Mouse (Mus musculus) cerebellum, adult 9-11 months (tissue): ENCODE results near the gene Nxf2.
A peak's percentile ranks its signal among the peaks of the same experiment; 100 is the strongest.
"Not testable (repeated sequence)": the region's sequence is repeated elsewhere in the genome, so short reads cannot be mapped to it uniquely, and the experiment has no call there.

Experiments used
- DNase-seq: peaks from one replicate; pipeline ENCODE4 v3.0.0; 2022

Gene Nxf2

DNA sequence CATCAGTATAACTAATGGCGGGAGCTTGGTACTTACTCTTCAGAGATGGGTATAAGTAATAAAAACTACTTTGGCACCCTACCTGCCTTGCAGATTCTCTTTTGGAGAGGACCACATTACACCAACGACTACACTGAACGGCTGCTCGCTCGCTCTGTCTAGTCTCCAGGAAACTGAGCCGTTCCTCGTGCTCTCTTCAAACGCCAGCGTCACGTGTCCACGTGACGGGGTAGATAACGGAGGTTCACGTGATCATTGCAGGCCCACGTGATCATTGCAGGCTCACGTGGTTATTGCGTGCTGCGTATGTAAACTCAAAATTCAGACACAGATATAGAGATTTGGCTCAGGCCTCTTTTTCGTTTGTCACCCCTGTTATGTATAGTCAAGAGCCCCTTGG is at the start of gene Nxf2:
Nxf2 (minus strand) TSS at position 209 of the 400 bp plus-strand sequence.
- no peak for DNase-seq

DNA sequence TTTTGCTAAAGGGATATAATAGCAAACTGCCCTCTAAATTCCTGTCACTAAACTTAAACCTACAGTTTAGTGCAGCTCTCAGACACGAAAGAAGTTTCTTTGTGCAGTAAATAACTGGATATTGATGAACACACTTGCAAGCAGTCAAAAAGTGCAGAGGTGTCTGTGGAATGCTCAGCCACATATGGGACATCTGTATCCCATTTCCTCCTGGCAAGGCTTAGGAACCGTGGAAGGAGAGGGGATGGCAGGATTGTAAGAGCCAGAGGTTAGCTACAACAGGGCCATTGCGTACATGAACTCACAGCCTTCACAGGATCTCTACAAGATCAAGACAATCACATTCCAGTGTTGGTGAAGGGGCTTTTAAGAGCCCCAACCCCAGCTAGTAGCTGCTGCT is 46.8 kb upstream of the Nxf2 start:
- no peak for DNase-seq

DNA sequence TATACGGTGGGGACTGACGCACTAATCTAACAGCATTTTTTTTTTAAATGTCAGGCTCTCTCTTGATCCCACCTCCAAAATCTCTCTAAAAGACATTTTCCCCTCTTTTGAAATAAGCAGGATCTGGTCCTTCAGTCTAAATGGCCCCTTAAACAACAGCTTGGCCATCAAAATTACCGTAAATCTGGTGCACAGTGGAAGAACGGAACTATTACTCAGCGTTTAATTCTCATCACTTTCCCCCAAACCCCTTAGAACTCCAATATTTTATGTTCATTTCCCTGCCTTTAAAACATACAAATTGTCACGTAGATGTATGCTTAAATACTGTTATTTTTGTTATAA is 44.9 kb upstream of the Nxf2 start:
- DNase-seq = no peak

DNA sequence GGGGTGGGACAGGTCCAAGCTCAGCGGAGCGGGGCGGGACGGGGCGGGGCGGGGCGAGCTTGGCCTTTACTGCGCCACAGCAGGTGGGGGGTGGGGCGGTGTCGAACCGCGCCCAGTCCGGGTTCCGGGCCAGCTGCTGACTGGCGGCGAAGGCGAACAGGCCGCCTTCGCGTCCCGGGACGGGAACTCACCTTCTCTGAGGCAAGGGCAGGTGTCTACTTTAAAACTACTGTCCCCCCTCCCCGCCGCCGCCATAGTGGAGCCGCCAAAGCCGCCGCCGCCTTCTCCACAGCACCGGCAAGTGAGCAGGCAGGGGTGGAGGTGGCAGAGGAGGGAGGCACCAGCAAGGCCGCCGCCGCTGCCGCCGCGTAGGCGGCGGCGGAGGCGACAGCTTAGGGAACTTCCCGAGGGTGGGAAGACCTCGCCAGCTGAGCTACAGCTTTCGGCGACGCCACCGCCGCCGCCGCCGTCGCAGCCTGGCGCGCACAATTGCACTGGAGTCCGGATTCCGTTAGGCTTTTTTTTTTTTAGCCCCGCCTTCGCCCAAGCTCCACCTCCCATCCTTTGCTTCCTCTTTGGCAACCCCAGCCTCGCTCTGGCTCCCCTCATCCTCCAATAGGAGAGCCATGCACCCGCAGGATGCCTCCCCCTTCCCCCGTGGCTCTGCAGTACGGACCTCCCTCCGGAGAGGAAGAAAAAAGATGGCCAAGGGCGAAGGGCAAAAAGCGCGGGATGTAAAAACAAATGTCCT is 44.3 kb upstream of the Nxf2 start, which contains the start of gene Zmat1:
Zmat1 (minus strand) TSS at position 490 of the 751 bp plus-strand sequence.
- peak; percentile 96 for DNase-seq

DNA sequence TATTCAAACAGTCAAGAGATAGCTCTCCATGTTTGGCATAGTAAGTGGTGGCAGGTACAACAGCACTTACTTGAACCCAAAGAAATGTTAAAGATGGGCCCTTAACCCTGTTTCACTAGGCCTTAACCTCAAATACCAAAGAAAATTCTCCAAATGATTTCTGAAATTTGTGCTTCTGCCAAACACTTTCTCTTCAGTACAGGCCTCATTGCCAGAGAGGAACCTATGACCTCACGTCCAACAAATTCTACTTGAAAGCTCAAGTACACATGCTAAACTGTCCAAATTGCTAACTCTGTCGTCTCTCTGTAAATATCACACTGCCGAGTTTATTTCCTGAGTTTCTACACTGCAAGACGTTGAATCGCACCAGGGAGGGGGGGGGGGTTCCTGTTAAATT is 43.5 kb upstream of the Nxf2 start:
- no peak for DNase-seq

DNA sequence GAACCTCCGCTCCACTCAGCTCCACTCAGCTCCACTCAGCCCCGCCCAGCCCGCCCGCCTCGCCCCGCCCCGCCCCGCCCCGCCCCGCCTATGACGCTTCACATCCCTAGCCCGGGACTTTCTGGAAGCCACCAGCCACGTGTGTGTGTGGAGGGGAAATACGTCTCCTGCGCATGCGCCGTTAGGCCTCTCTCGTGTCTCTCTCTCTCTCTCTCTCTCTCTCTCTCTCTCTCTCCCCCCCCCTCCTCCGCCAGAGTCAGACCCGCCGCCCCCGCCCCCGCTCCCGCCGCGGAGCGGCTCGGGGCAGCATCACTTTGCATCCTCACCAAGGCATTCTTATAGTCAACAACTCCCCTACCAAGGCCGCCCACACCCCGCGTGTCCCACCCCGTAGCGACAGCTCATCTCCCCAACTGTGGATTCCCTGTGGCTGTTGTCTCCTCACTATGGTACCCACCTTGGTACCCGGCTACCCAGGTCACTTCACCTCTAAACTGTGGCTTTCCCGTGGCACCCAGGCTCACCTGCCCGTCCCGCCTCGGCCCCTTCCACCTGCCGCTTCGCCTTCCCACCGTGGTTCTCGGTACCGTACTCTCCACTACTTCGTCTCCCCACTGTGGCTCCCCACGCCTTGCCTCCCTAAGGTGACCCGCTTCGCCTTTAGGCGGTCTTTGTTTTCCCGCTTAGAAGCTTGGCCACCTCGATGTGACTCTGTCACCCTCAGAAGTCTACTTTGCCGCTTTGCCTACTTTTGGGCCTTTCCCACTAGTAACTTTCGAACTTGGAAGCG is 1.1 kb downstream of the Nxf2 start:
- peak; percentile 78 for DNase-seq

DNA sequence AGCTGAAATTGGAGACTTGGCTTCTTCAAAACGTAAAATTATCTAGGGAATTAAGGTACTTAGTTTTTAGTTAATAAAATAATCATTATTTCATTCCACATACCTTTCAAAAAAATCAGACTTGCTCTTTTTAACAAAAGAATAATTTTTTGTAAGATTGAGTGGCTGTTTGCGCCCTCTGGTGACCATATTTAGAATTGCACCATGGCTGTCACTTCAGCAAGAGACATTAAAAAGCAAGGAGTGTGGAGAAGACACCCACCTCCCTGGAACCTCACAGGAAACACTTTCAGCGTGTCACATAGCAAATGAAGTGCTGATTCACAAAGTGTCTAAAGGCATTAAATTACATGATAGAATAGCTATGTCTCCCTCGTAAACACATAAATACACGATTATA is 34.2 kb downstream of the Nxf2 start:
- peak; percentile 14 for DNase-seq

DNA sequence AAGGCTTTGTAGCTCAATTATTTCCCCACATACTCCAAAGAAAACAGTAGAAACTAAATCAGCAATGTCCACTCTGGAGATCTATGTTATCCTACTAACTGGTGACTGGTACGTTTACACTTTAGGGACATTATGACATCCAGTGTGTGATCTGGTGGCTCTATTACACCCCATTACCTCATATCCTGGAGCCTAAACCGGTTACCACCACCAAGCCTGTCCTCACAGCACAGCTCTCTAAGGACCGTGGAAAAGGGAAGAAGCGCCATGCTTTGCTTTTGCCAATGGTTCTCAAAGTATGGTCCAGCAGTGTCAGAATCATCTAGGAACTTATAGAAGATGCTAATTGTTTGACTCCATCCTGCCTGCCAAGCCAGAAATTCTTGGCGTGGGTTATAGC is 34.6 kb downstream of the Nxf2 start:
- DNase-seq = no peak

DNA sequence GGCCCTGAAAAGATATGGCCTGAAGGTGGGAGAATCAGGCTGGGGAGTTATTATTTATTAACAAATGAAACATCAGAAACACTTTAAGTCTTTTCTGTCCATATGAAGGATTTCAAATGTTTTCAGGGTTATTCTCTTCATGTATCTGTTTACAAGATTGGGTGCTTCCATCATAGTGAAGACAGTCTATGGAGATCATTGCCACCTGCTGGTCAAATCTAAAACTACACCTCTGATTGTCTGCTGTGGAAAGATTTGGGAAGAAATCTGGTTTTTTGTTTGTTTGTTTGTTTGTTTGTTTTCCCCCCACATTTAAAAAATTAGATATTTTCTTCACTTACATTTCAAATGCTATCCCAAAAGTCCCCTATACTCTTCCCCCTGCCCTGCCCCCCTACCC is 39.5 kb downstream of the Nxf2 start:
- no peak for DNase-seq

DNA sequence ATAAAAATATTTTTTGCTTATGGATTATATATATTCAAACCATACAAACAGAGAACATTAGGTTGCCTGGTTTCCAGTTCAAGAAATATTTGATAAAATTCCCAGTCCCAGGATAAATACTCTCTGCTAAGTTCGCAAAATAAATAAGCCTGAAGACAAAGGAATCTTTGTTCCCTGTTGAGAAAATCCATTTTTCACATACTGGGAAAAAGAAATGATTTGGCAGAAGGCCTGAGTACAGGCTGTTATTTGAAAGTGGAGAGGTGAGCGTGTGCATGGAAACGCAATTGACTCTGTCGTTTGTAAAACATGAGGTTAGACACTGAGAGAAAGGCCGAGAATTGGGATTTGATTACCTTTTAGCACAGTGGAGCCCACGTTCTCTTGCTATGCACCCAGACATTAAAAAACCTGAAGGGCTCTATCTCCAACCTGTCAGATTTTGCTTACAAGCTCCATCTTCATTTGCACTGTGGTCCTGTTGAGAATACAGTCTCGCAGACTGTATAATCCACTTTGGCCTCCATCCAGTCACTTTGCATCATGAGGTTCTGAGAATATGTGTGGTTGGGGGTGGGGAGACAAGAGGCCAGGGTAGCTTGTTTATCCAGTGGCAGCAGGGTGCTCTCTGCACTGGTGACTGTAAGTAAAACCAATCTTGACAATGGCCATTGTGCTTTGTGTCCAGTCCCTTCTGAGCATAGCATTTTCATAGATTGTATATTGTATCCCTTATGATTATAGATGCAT is 40.7 kb downstream of the Nxf2 start:
- no peak for DNase-seq

DNA sequence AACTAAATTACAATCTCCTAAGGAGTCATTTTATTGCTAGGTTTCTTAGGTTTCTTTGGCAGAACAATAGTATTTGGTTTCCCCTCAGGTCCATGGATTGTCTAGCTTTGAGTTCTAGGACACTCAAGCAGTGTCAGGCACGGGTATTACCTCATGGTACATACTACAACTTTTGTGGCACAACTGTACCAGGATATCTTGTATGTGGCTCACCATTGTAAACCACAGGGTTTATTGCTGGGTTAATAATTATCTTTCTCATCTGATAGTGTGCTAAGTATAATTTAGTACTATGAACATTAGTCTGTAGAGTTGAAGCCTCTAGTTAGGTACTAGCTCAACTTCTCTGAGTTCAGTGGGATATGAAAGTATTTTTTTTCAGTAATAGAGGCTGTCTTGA is 45.3 kb downstream of the Nxf2 start:
- DNase-seq = no peak

DNA sequence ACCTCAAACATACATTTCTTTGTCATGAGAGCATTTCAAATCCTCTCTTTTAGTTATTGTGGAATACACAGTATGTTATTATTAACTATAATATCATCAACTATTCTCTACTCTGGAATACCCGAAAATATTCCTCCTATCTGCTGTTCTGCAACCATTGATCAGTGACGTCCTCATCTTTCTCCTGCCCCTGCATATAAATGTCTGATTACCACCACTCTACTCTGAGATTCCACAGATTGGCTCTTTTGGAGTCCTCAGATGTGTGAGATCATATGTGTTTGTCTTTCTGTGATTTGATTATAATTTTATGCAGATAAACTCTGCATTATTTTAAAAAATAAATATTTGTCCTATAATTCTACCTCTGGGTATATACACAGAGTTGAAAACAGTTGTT is 48.8 kb downstream of the Nxf2 start:
- no peak for DNase-seq

DNA sequence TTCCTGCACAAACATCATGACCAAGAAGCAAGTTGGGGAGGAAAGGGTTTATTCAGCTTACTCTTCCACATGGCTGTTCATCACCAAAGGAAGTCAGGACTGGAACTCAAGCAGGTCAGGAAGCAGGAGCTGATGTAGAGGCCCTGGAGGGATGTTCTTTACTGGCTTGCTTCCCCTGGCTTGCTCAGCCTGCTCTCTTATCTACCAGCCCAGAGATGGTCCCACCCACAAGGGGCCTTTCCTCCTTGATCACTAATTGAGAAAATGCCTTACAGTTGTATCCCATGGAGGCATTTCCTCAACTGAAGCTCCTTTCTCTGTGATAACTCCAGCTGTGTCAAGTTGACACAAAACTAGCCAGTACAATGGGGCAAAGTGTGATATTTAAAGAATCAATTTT is 49.2 kb downstream of the Nxf2 start:
- not testable (repeated sequence) for DNase-seq

DNA sequence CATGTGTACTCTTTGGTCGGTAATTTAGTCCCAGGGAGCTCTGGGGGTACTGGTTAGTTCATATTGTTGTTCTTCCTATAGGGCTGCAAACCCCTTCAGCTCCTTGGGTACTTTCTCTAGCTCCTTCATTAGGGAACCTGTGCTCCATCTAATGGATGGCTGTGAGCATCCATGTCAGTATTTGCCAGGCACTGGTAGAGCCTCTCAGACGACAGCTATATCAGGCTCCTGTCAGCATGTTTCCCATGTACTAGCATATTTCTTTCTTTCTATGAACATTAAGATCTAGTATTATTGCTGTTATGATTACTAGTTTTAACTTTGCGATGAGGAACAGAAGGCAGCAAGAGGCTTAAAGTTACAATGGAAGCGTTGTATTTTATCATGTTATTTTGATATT is 49.7 kb downstream of the Nxf2 start:
- DNase-seq = no peak

DNA sequence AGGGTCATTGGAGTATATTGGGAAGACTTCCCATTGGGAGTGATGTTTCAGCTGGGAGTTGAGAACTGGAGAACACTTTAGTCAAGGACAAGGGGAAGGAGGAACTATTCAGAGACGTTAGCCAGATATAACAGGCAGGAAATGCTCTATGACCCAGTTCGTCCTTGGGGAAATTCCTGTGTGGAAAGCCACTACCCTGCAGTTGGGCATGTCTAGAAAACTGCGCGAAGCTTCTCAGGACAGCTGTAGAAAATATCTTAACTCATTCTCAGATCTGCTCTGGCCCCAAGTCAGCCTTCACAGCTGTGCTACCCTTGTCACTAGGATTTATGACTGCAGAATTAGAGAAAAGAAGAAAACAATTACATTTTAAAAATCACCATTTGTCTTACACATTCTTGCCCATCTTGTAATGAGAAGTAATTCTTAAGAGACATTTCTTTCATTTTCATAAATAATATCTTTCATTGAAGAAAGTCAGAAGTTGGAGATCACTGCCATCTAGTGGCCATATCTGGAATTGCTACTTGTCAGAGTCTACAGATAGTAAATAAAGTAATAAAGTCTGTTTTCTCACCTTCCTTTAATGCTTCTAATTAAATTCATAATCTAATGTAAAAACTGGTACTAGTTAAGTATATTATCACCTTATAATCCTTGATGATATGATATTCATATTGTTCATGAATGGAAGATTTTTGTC is 51.2 kb downstream of the Nxf2 start:
- DNase-seq = no peak

DNA sequence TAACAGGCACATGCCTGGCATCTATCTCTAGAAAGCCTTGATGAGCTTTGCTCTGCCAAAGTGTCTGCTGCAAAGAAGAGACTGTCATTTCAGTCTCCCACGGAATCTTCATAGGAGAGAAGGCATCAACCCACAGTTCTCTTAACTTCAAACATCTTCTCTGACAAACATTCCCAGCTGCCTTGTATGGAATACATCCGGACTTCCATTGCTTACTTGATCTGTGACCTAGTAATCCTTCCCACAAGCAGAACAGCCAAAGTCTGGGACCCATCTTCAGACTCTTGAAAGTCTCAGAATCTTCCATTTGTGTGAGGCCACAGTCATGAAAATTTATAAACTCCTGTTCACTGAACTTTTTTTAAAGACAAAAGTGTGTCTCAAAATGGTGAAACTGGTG is 51.7 kb downstream of the Nxf2 start:
- no peak for DNase-seq

DNA sequence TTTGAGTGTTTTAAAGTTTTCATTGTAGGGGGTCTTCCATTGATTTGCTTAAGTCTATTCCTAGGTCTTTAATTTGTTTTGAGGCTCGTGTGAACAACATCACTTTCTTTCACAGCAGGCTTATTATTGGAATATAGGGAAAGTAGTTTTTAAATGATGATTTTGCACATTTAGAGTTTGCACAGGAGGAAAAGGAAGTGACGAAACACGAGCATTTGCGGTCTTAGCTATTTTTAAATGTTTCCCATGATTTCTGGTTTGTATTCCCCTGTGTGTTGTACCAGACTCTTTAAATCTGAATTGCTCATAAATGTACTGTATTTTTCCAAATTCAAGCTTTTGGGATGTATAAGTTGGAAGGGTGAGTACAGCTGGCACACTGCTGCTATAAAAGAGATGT is 54.2 kb downstream of the Nxf2 start:
- DNase-seq = no peak
